Mouse (Mus musculus) heart, adult 9 months (tissue): ENCODE measurements around the gene Fat4.

Experiments used
- DNase-seq, 2 experiments: peaks; one replicate each; pipeline ENCODE4 v3.0.0; 2022; ENCODE audit warnings: low spot score in 2 of 2

Gene Fat4

GRCm38 (mm10) chr3:38886890-38887355, at the start of gene Fat4:
Fat4 (plus strand) TSS chr3:38886940.
- no peak for DNase-seq

GRCm38 (mm10) chr3:38839438-38839837, 47.3 kb upstream of the Fat4 start:
- DNase-seq = no peak

- no peak for DNase-seq
These were observed 43.7 kb upstream of the Fat4 start for GRCm38 (mm10) chr3:38843000-38843538.

GRCm38 (mm10) chr3:38846602-38847382, 39.9 kb upstream of the Fat4 start:
- no peak for DNase-seq

GRCm38 (mm10) chr3:38849077-38849476, 37.7 kb upstream of the Fat4 start:
- no peak for DNase-seq

- peak; percentile 7 to 49 for DNase-seq
These were observed 37.2 kb upstream of the Fat4 start for GRCm38 (mm10) chr3:38849536-38849935.

GRCm38 (mm10) chr3:38853650-38854049, 33.1 kb upstream of the Fat4 start:
- no peak for DNase-seq

GRCm38 (mm10) chr3:38860683-38861082, 26.1 kb upstream of the Fat4 start:
- no peak for DNase-seq

- no peak for DNase-seq
These were observed 15.4 kb upstream of the Fat4 start for GRCm38 (mm10) chr3:38871291-38871690.

GRCm38 (mm10) chr3:38875872-38876271, 10.9 kb upstream of the Fat4 start:
- DNase-seq = no peak

- no peak for DNase-seq
These were observed 10.0 kb upstream of the Fat4 start for GRCm38 (mm10) chr3:38876706-38877105.

GRCm38 (mm10) chr3:38882778-38883177, 4.0 kb upstream of the Fat4 start:
- DNase-seq = peak; percentile 34 to 38

GRCm38 (mm10) chr3:38883676-38884075, 3.1 kb upstream of the Fat4 start:
- DNase-seq = no peak

GRCm38 (mm10) chr3:38884276-38884675, 2.5 kb upstream of the Fat4 start:
- peak; percentile 54 to 79 for DNase-seq

- DNase-seq = no peak
These were observed 1.8 kb upstream of the Fat4 start for GRCm38 (mm10) chr3:38884919-38885418.

GRCm38 (mm10) chr3:38885481-38886001, 1.2 kb upstream of the Fat4 start:
- peak; percentile 87 to 91 for DNase-seq

GRCm38 (mm10) chr3:38886061-38886821, 499 bp upstream of the Fat4 start:
- peak; percentile 12 to 27 for DNase-seq

GRCm38 (mm10) chr3:38887381-38887991, 746 bp downstream of the Fat4 start:
- peak; percentile 43 to 60 for DNase-seq

GRCm38 (mm10) chr3:38888111-38888510, 1.4 kb downstream of the Fat4 start:
- peak; percentile 52 to 61 for DNase-seq

- DNase-seq = no peak
These were observed 6.1 kb downstream of the Fat4 start for GRCm38 (mm10) chr3:38892791-38893224.

GRCm38 (mm10) chr3:38900839-38901238, 14.1 kb downstream of the Fat4 start:
- DNase-seq = no peak

- DNase-seq = no peak
These were observed 20.1 kb downstream of the Fat4 start for GRCm38 (mm10) chr3:38906832-38907231.
